ENCODE assay signal across 10 mouse cellular contexts in the genomic region with DNA sequence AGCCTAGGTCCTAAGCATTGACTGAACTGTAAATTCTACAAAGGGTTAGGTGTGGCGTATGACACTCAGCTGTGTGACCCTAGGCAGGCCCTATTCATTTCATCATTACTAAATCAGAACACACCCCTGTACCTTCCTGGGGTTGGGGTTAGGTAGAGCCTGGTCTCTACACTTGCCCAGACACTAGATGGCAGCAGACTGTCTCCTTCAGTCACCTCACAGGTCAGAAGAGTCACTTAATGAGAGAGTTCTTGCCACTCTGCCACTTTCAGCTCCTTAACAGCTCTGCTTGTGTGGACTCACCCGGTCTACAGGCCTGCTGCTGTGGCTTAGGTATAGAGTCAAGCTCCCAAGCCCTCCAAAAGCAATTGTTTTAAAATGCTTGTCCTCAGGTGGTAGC. TPM values are rescaled to one million over a fixed set of nuclear protein-coding genes. Genes with fewer than 3 reads are reported as not detected.
A peak's percentile ranks its signal among the peaks of the same experiment; 100 is the strongest.
DNase-seq lines count a peak whose midpoint lies in the region; ATAC-seq and TF ChIP-seq lines count a peak whose summit lies in the region.
"Had no signal": no experiment of that assay in that cellular context is flagged by ENCODE, and none has a peak within 500 bp of the region (broad histone marks: within the 10 kb centered on the region; RNA-seq: fewer than 3 reads in every experiment).

No protein-coding gene starts in this region.

- H3K4me1 ChIP-seq in kidney, embryonic 16.5 days (ENCODE audit: insufficient read depth, low read length), result 0 out of 2 replicates have a peak, but pooled peaks cover 5% of the 10 kb centered on the region
- no peaks in the 10 kb centered on the region for H3K4me1 ChIP-seq in cortical plate, adult 2 months (ENCODE audit: control insufficient read depth, insufficient read depth, low read length)
- H3K4me1 ChIP-seq in forebrain, embryonic 10.5 days, result peaks cover 10% of the 10 kb centered on the region
- H3K4me1 ChIP-seq in forebrain, embryonic 14.5 days (ENCODE audit: control insufficient read depth, insufficient read depth, low read length), result peaks cover 5% of the 10 kb centered on the region; the same call in 1 of the 2 replicates

- H3K9me3 ChIP-seq in kidney, embryonic 16.5 days (ENCODE audit: low read length), result no peaks in the 10 kb centered on the region
- H3K9me3 ChIP-seq in forebrain, embryonic 10.5 days, result no peaks in the 10 kb centered on the region
- no peaks in the 10 kb centered on the region for H3K9me3 ChIP-seq in forebrain, embryonic 14.5 days (replicated peaks; ENCODE audit: control insufficient read depth, low read length)

- no peak overlapping the region for H3K4me2 ChIP-seq in kidney, embryonic 16.5 days (replicated peaks; ENCODE audit: low read depth, low read length)
- H3K4me2 ChIP-seq in forebrain, embryonic 14.5 days (ENCODE audit: low read length), result no peak overlapping the region

- WGBS in kidney, embryonic 16.5 days, result 84% methylated on average over 2 of the region's 2 CpGs
- WGBS in forebrain, embryonic 10.5 days, result 79% methylated on average over 2 of the region's 2 CpGs
- WGBS in forebrain, embryonic 14.5 days, result 80% methylated on average over 2 of the region's 2 CpGs

- 0 out of 2 replicates have a peak, but pooled peaks have one; percentile 23 for ATAC-seq in kidney, embryonic 16.5 days (ENCODE audit: low FRiP score, low TSS enrichment)
- ATAC-seq in forebrain, embryonic 14.5 days, result no peak

- no peak overlapping the region for H3K27ac ChIP-seq in kidney, embryonic 16.5 days (ENCODE audit: low read length)
- H3K27ac ChIP-seq in cortical plate, adult 2 months (ENCODE audit: insufficient read depth, low read length), result no peak overlapping the region
- no peak overlapping the region for H3K27ac ChIP-seq in forebrain, embryonic 10.5 days
- no peak overlapping the region for H3K27ac ChIP-seq in forebrain, embryonic 14.5 days (ENCODE audit: low read depth, low read length)

- TF ChIP-seq POLR2A in cortical plate, adult 2 months (IDR thresholded peaks at IDR 0.05; ENCODE audit: extremely low read depth, insufficient read depth, low read length), result no peak

- no peaks in the 10 kb centered on the region for H3K27me3 ChIP-seq in kidney, embryonic 16.5 days (ENCODE audit: insufficient read depth, low read length)
- no peaks in the 10 kb centered on the region for H3K27me3 ChIP-seq in forebrain, embryonic 10.5 days (ENCODE audit: poor library complexity, severe bottlenecking)
- no peaks in the 10 kb centered on the region for H3K27me3 ChIP-seq in forebrain, embryonic 14.5 days (replicated peaks; ENCODE audit: control insufficient read depth, insufficient read depth, low read length)

- peak; percentile 45 for TF ChIP-seq CTCF in cortical plate, adult 2 months (IDR thresholded peaks at IDR 0.05; ENCODE audit: extremely low read depth, insufficient read depth, low read length)

- DNase-seq in kidney, postnatal 4 days, result no peak
- DNase-seq in ES-CJ7 (ENCODE audit: low read depth, low spot score), result peak; percentile 57
- peak; percentile 63 for DNase-seq in naive thymus-derived CD4-positive, alpha-beta T cell, adult 2 months (ENCODE audit: low read depth)
- DNase-seq in forebrain, embryonic 10.5 days (ENCODE audit: extremely low spot score, low spot score), result no peak
- DNase-seq in forebrain, embryonic 14.5 days (ENCODE audit: low spot score), result no peak

- H3K9ac ChIP-seq in kidney, embryonic 16.5 days (replicated peaks; ENCODE audit: low read length), result no peak overlapping the region
- no peak overlapping the region for H3K9ac ChIP-seq in forebrain, embryonic 14.5 days (ENCODE audit: low read length)

- H3K36me3 ChIP-seq in kidney, embryonic 16.5 days (ENCODE audit: insufficient read depth, low read length), result peaks cover 3% of the 10 kb centered on the region; the same call in 1 of the 2 replicates
- no peaks in the 10 kb centered on the region for H3K36me3 ChIP-seq in forebrain, embryonic 10.5 days (replicated peaks)
- H3K36me3 ChIP-seq in forebrain, embryonic 14.5 days (ENCODE audit: control insufficient read depth, insufficient read depth, low read length), result no peaks in the 10 kb centered on the region

- no peak overlapping the region for H3K4me3 ChIP-seq in kidney, embryonic 16.5 days (ENCODE audit: low read length)
- no peak overlapping the region for H3K4me3 ChIP-seq in cortical plate, adult 2 months (ENCODE audit: insufficient read depth, low read length)
- H3K4me3 ChIP-seq in forebrain, embryonic 10.5 days, result no peak overlapping the region
- H3K4me3 ChIP-seq in forebrain, embryonic 14.5 days (ENCODE audit: low read depth, low read length), result no peak overlapping the region

RNA-seq across cellular contexts. Expression of a gene that starts 25.9 kb away (rescaled TPM):
- not detected in 2 replicates for polyA plus RNA-seq in kidney, embryonic 16.5 days (2015; fragmentation: Nextera tagmentation; extraction: Ambion mirVana)
- polyA plus RNA-seq in cortical plate, adult 2 months (2012; rRNA removed), result not detected in 2 replicates
- not detected in 2 replicates for polyA plus RNA-seq in forebrain, embryonic 10.5 days (2016; fragmentation: Nextera tagmentation; extraction: Ambion mirVana)
- polyA plus RNA-seq in forebrain, embryonic 14.5 days (2014; fragmentation: Nextera tagmentation; extraction: Ambion mirVana), result not detected in 2 replicates
- polyA plus RNA-seq: limb, embryonic 11.5 days; neural tube, embryonic 11.5 days; stomach, embryonic 16.5 days had no signal

RNA-seq across cellular contexts. Expression of a gene that starts 26.3 kb away (rescaled TPM):
- 0.84 and 0.94 TPM in 2 replicates for polyA plus RNA-seq in kidney, embryonic 16.5 days (2015; fragmentation: Nextera tagmentation; extraction: Ambion mirVana)
- polyA plus RNA-seq in cortical plate, adult 2 months (2012; rRNA removed), result 16.2 and 19.8 TPM in 2 replicates
- polyA plus RNA-seq in forebrain, embryonic 10.5 days (2016; fragmentation: Nextera tagmentation; extraction: Ambion mirVana), result 0.14 and 0.25 TPM in 2 replicates
- polyA plus RNA-seq in forebrain, embryonic 14.5 days (2014; fragmentation: Nextera tagmentation; extraction: Ambion mirVana), result 1.3 and 1.7 TPM in 2 replicates

RNA-seq across cellular contexts. Expression of a gene that starts 30.2 kb away (rescaled TPM):
- polyA plus RNA-seq in kidney, embryonic 16.5 days (2015; fragmentation: Nextera tagmentation; extraction: Ambion mirVana), result not detected in 2 replicates
- polyA plus RNA-seq in cortical plate, adult 2 months (2012; rRNA removed), result 0.04 TPM in 2 replicates
- not detected in 2 replicates for polyA plus RNA-seq in forebrain, embryonic 10.5 days (2016; fragmentation: Nextera tagmentation; extraction: Ambion mirVana)
- not detected in 2 replicates for polyA plus RNA-seq in forebrain, embryonic 14.5 days (2014; fragmentation: Nextera tagmentation; extraction: Ambion mirVana)
- polyA plus RNA-seq: limb, embryonic 11.5 days; neural tube, embryonic 11.5 days; stomach, embryonic 16.5 days had no signal

Comparison
In these comparisons a context has a peak if more than half of its experiments do, and no peak if none do; other contexts are left out.
1. DNase-seq: peak in ES-CJ7 (single experiment) and naive thymus-derived CD4-positive, alpha-beta T cell, adult 2 months (single experiment); none in kidney, postnatal 4 days (0 of 2), forebrain, embryonic 10.5 days (single experiment) and forebrain, embryonic 14.5 days (single experiment).